Mouse (Mus musculus) thymus, adult 2 months (tissue): ENCODE data around the gene Tppp3. TPM values are rescaled to one million over a fixed set of nuclear protein-coding genes. Genes with fewer than 3 reads are reported as not detected.

Source experiments
- DNase-seq: peaks from one replicate; pipeline ENCODE4 v3.0.0; 2021
- H3K27ac ChIP-seq: fragments of 200-500 bp; 2 replicates; pipeline ENCODE4 v1.5.1; 2012; ENCODE audit warnings: low read length, control low read depth; ENCODE audit not compliant: control insufficient read depth, insufficient read depth
- H3K27me3 ChIP-seq: fragments of 200-500 bp; 2 replicates; pipeline ENCODE4 v1.6.1; 2012; ENCODE audit warnings: mild to moderate bottlenecking, low read length, moderate library complexity, mixed read lengths; ENCODE audit not compliant: control insufficient read depth, insufficient read depth
- H3K36me3 ChIP-seq: fragments of 200-500 bp; 2 replicates; pipeline ENCODE4 v1.6.1; 2012; ENCODE audit warnings: mild to moderate bottlenecking, low read length, moderate library complexity; ENCODE audit not compliant: control insufficient read depth, insufficient read depth
- H3K4me1 ChIP-seq: fragments of 200-500 bp; replicated peaks from 2 replicates; pipeline ENCODE4 v1.6.1; 2012; ENCODE audit warnings: low read length; ENCODE audit not compliant: control insufficient read depth, insufficient read depth
- H3K4me3 ChIP-seq: fragments of 200-500 bp; 2 replicates; pipeline ENCODE4 v1.5.1; 2012; ENCODE audit warnings: mild to moderate bottlenecking, low read length, control low read depth, moderate library complexity; ENCODE audit not compliant: control insufficient read depth, insufficient read depth
- CTCF ChIP-seq: fragments of 200-500 bp; IDR thresholded peaks from 2 replicates; pipeline ENCODE4 v1.5.1; 2012; ENCODE audit warnings: mild to moderate bottlenecking, control low read depth, low read length, moderate library complexity, borderline replicate concordance; ENCODE audit not compliant: control insufficient read depth, poor library complexity, insufficient read depth; ENCODE audit errors: extremely low read depth
- POLR2A ChIP-seq: fragments of 200-500 bp; IDR thresholded peaks from 2 replicates; pipeline ENCODE4 v1.6.1; 2012; ENCODE audit warnings: mild to moderate bottlenecking, low read length, control low read depth, moderate library complexity; ENCODE audit not compliant: control insufficient read depth, poor library complexity, insufficient read depth; ENCODE audit errors: extremely low read depth
- WGBS: fragments of 180-500 bp; shearing (Covaris S2); methylation state at CpG from one replicate; pipeline ENCODE4 v1.1.7; 2018; 5-methylcytosine and 5-hydroxymethylcytosine counted together
- polyA plus RNA-seq: library from polyadenylated mRNA; depleted of rRNA; stranded (reverse); fragments of >200 nt; gene quantifications from 2 replicates; pipeline ENCODE4 v1.2.3, GENCODE M21; 2012

The Tppp3 gene
- polyA plus RNA-seq, 1 experiment = 27.8 TPM

DNA sequence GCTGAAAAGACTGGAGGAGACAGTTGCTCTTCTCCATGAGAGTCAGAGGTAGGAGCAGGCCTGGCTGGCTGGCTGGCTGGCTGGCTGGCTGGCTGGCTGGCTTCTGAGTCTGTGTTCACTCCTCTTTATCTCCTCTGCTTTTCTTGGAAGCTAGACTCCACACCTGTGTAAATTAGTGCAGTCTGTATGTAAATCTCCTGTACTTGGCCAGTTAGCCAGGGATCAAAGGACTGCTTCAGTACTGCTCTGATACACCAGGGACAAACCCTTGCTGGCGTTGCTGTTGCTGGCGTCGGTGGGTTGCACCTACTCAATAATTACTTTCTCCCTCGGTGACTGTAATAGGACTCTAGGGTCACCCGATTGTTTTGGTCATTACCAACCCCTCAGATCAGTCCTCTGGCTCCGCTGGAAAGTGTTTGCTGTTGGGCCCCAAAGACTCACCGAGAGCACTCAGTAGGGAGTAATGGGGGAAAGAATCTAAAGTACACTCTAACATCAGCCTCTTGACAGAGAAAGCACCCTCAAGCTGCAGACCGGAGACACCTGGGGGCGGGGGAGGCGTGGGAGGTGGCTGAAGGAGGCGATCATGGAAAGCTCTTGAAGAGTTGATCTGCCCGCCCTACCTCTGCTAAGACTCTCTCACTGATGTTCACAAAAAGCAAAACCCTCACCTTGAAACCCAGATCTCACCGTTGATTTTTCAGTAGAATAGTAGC lies 10.1 kb downstream of the Tppp3 start:
- Histone ChIP-seq H3K4me1 (no peaks in the 10 kb centered on the region), H3K4me3 (no peak overlapping the region), H3K36me3 (no peaks in the 10 kb centered on the region), H3K27ac (no peak overlapping the region), H3K27me3 (no peaks in the 10 kb centered on the region)
- TF ChIP-seq CTCF (no peak), POLR2A (no peak)
- DNase-seq = no peak
- WGBS = 94% methylated on average over 13 of the region's 13 CpGs

DNA sequence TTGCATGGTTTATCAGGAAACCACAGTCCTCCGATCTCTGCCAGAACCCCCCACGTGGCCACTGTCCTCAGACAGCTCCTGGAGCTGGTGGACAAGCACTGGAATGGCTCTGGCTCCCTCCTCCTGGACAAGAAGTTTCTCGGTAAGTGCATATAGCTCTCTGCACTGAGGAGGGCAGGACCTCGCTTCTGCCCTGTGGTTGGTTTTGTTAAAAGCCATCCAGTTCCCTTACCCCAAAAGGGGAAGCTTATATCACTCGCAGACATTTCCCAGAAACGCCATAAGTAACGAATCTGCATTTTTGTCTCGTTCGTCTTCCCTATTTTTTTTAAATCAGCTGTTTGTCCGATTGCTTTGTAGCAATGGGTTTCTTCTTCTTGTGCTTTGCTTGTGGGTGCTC lies 16.1 kb downstream of the Tppp3 start:
- DNase-seq = no peak
- no peak overlapping the region for H3K27ac ChIP-seq

DNA sequence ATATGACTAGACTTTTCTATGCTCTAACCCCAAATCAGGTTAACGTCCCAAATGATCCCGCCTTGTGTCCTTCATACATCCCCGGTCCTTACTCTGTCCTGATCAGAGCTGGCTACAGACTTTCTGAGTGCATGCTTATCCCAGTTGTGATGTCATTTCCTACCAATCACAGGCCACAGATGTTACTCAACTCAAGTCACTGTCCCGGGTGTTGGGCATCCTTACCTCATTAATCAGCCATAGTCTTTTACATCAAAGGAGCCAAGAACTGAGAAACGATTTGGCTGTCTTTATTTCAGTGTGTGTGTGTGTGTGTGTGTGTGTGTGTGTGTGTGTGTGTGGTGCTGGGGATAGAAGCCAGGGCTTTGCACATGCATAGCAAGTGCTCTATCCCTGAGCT lies 17.2 kb downstream of the Tppp3 start:
- no peak for DNase-seq
- no peak for TF ChIP-seq CTCF
- no peak for TF ChIP-seq POLR2A
- no peak overlapping the region for H3K4me3 ChIP-seq
- 63% methylated on average over 5 of the region's 5 CpGs for WGBS
- no peaks in the 10 kb centered on the region for H3K36me3 ChIP-seq
- no peaks in the 10 kb centered on the region for H3K27me3 ChIP-seq
- no peaks in the 10 kb centered on the region for H3K4me1 ChIP-seq
- H3K27ac ChIP-seq = no peak overlapping the region

More for the DNA sequence above, 16.1 kb downstream of the Tppp3 start:
- H3K4me1 ChIP-seq = no peaks in the 10 kb centered on the region
- no peaks in the 10 kb centered on the region for H3K27me3 ChIP-seq
- no peak overlapping the region for H3K4me3 ChIP-seq
- WGBS = 12% methylated on average over 10 of the region's 10 CpGs
- TF ChIP-seq POLR2A (no peak), CTCF (no peak)
- no peaks in the 10 kb centered on the region for H3K36me3 ChIP-seq

DNA sequence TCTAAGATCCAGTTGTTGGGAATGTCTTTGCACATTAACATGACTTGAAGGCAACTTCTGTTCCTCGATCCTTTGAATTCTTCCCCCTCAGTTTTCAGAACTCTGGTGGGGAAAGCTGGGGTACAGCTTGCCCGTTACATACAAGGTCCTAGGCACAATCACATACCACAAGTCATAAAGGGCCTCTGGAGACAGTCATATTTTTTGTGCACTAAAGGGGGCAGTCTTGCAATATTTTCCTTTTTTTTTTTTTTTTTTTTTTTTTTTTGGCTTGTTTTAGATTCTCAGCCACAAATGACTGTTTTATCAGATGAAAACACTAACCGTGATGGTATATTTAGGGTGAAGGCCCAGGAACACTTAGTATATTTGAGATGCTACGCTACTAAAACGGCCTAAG lies 18.0 kb downstream of the Tppp3 start:
- H3K4me3 ChIP-seq = no peak overlapping the region
- no peaks in the 10 kb centered on the region for H3K27me3 ChIP-seq
- no peak for TF ChIP-seq POLR2A
- no peak for TF ChIP-seq CTCF
- WGBS = 25% methylated on average over 5 of the region's 5 CpGs
- H3K27ac ChIP-seq = no peak overlapping the region
- H3K4me1 ChIP-seq = no peaks in the 10 kb centered on the region
- no peaks in the 10 kb centered on the region for H3K36me3 ChIP-seq
- no peak for DNase-seq

DNA sequence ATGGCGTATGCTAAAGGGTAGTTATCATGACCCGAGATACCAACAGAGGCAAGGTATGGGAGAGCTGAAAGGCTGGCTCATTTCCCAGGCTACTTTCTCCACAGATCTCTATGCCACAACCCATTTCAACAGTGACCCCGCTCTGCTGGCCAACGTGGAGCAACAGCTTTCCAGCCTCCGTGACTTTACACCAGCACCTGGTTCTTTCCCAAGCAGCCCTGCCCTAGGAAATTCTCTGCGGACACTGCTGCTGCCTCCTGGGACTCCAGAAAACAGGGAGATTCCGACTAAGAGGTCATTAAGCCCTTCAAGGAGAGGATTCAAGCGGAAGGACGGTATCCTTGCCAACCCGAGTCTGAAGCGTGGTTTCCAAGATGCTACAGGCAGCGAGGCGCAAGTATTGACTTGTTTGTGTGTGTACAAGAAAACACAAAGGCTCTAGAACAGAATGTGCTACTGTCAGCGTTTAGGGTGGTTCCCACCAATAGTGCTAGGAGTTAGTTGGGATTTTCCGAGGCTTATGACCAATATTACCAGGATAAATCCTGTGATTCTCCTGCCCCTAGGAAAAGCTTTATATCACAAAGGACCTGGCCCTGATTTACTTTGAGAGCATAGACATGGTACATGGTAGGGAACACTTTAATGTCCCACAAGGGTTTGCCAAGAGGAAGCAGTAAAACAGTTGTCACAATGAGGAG lies 19.3 kb downstream of the Tppp3 start:
- 82% methylated on average over 15 of the region's 15 CpGs for WGBS
- Histone ChIP-seq H3K4me3 (no peak overlapping the region), H3K27me3 (no peaks in the 10 kb centered on the region), H3K27ac (no peak overlapping the region), H3K4me1 (no peaks in the 10 kb centered on the region), H3K36me3 (no peaks in the 10 kb centered on the region)
- no peak for DNase-seq
- TF ChIP-seq CTCF (no peak), POLR2A (no peak)

DNA sequence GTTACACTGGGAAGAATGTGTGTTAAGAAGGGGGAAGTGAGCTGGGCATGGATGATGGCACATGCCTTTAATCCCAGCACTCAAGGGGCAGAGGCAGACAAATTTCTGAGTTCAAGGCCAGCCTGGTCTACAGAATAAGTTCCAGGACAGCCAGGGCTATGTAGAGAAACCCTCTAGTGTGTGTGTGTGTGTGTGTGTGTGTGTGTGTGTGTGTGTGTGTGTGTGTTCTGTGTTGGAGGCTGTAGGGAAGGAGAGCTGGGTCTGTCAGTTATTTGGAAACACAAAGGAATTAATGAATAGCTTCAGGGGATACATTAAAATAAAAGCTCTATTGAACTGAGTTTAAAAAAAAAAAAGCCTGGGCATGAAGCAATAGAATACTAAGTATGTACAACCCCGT lies 20.3 kb downstream of the Tppp3 start:
- Histone ChIP-seq H3K4me3 (no peak overlapping the region), H3K4me1 (no peaks in the 10 kb centered on the region), H3K27ac (no peak overlapping the region), H3K36me3 (no peaks in the 10 kb centered on the region), H3K27me3 (no peaks in the 10 kb centered on the region)
- 97% methylated on average over 1 of the region's 1 CpGs for WGBS
- no peak for DNase-seq
- TF ChIP-seq CTCF = no peak
- TF ChIP-seq POLR2A = no peak

DNA sequence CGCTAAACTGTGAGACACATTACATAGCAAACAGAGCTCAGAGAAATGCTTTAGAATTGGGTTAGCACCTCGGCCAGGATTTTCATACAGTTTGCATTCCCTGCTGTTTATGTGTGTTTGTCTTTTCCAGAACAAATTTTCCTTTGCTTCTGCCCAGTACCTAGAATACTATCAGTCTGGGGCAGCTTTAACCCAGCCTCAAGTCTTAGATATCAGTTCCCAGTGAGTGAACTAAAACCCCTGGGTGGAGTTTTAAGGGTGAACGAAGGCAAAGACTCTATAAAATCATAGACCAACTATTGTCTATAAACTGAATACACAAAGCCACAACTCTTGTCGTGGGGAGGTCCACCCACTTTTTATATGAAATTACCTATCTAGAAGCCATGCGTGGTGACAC lies 22.7 kb downstream of the Tppp3 start:
- Histone ChIP-seq H3K36me3 (no peaks in the 10 kb centered on the region), H3K27me3 (no peaks in the 10 kb centered on the region), H3K4me1 (no peaks in the 10 kb centered on the region), H3K4me3 (no peak overlapping the region), H3K27ac (no peak overlapping the region)
- no peak for TF ChIP-seq CTCF
- no peak for TF ChIP-seq POLR2A
- 92% methylated on average over 5 of the region's 5 CpGs for WGBS
- no peak for DNase-seq
